Comparison of ENCODE assay signal across 12 mouse cellular contexts in genomic region chrX:157462716-157463115, GRCm38 (mm10). TPM values are rescaled to one million over a fixed set of nuclear protein-coding genes. Genes with fewer than 3 reads are reported as not detected.
DNase-seq lines count a peak whose midpoint lies in the region; ATAC-seq and TF ChIP-seq lines count a peak whose summit lies in the region.
"Had no signal": no experiment of that assay in that cellular context is flagged by ENCODE, and none has a peak within 500 bp of the region (broad histone marks: within the 10 kb centered on the region; RNA-seq: fewer than 3 reads in every experiment).

No protein-coding gene starts in this region.

- TF ChIP-seq CTCF in lung, embryonic 14.5 days (IDR thresholded peaks at IDR 0.05; ENCODE audit: low read depth): peak; percentile 43
- TF ChIP-seq CTCF in E14TG2a.4 (conservative IDR thresholded peaks at IDR 0.05; ENCODE audit: low read length): peak; percentile 20; the same call in 1 of the 2 replicates

- WGBS in lung, embryonic 14.5 days: 73% methylated on average over 3 of the region's 3 CpGs

- no peak overlapping the region for H3K9ac ChIP-seq in lung, embryonic 14.5 days
- H3K9ac ChIP-seq: embryonic facial prominence, embryonic 12.5 days had no signal

- intact Hi-C loops in gastrocnemius, postnatal 14 days (cut with DNase I; ENCODE audit: low total_unique reads): no loop called here

- H3K4me2 ChIP-seq in lung, embryonic 14.5 days: no peak overlapping the region
- H3K4me2 ChIP-seq: embryonic facial prominence, embryonic 12.5 days; heart, embryonic 11.5 days had no signal

- no peaks in the 10 kb centered on the region for H3K4me1 ChIP-seq in lung, embryonic 14.5 days (ENCODE audit: insufficient read depth)
- 0 out of 2 replicates have a peak, but pooled peaks cover 5% of the 10 kb centered on the region for H3K4me1 ChIP-seq in E14TG2a.4 (replicated peaks; ENCODE audit: low read depth, low read length)
- H3K4me1 ChIP-seq: embryonic facial prominence, embryonic 12.5 days had no signal

- H3K27ac ChIP-seq in lung, embryonic 14.5 days (ENCODE audit: low read depth): no peak overlapping the region
- H3K27ac ChIP-seq: embryonic facial prominence, embryonic 12.5 days had no signal

- no peaks in the 10 kb centered on the region for H3K9me3 ChIP-seq in lung, embryonic 14.5 days (ENCODE audit: low read depth, low read length)
- H3K9me3 ChIP-seq in E14TG2a.4 (ENCODE audit: low read length): no peaks in the 10 kb centered on the region
- H3K9me3 ChIP-seq: embryonic facial prominence, embryonic 12.5 days had no signal

- H3K27me3 ChIP-seq in lung, embryonic 14.5 days (ENCODE audit: insufficient read depth, low read length): no peaks in the 10 kb centered on the region
- no peaks in the 10 kb centered on the region for H3K27me3 ChIP-seq in E14TG2a.4 (ENCODE audit: insufficient read depth, low read length)
- H3K27me3 ChIP-seq: embryonic facial prominence, embryonic 12.5 days had no signal

- H3K36me3 ChIP-seq in lung, embryonic 14.5 days (ENCODE audit: insufficient read depth): peaks cover 9% of the 10 kb centered on the region; the same call in 1 of the 2 replicates
- H3K36me3 ChIP-seq in E14TG2a.4 (ENCODE audit: insufficient read depth, low read length): peaks cover 55% of the 10 kb centered on the region
- H3K36me3 ChIP-seq: embryonic facial prominence, embryonic 12.5 days had no signal

- H3K4me3 ChIP-seq in lung, embryonic 14.5 days (ENCODE audit: low read depth, low read length): no peak overlapping the region
- H3K4me3 ChIP-seq in E14TG2a.4 (replicated peaks; ENCODE audit: low read length): no peak overlapping the region
- H3K4me3 ChIP-seq: embryonic facial prominence, embryonic 12.5 days had no signal

- ATAC-seq in lung, embryonic 14.5 days (ENCODE audit: insufficient read depth): no peak
- peak; percentile 30; the same call in 1 of the 2 replicates for ATAC-seq in granulocyte monocyte progenitor cell, adult 5-6 weeks (replicated peaks; ENCODE audit: poor library complexity, severe bottlenecking)

- DNase-seq in gastrocnemius, adult 18-20 months (ENCODE audit: low spot score): peak; percentile 3
- no peak for DNase-seq in gastrocnemius, postnatal 14 days
- peak; percentile 58 for DNase-seq in lung, embryonic 14.5 days
- no peak for DNase-seq in lung, postnatal 4 days
- DNase-seq in testis, postnatal 10 days (ENCODE audit: low spot score): no peak
- no peak for DNase-seq in right cerebral cortex, adult 18-20 months

RNA-seq across cellular contexts. Expression of gene Sms, which starts 29.4 kb away (rescaled TPM):
- total RNA-seq in gastrocnemius, adult 18-20 months (2021): 10 to 100 TPM; 65.2 to 78.9 TPM
- 10 to 100 TPM; 32.8 to 40.5 TPM for total RNA-seq in gastrocnemius, postnatal 14 days (2021)
- polyA plus RNA-seq in lung, embryonic 14.5 days (2014; fragmentation: Nextera tagmentation; extraction: Ambion mirVana): 81.1 and 95.3 TPM in 2 replicates
- total RNA-seq in granulocyte monocyte progenitor cell, adult 5-6 weeks (2014; fragmentation: Nextera tagmentation): 53.8 and 60.7 TPM in 2 replicates
- 84.7 and 118 TPM in 2 replicates for total RNA-seq in granulocyte monocyte progenitor cell, adult 5-6 weeks (2017)

RNA-seq across cellular contexts. Expression of gene Phex, which starts 47.6 kb away (rescaled TPM):
- under 1 TPM; 0.16 to 0.45 TPM for total RNA-seq in gastrocnemius, adult 18-20 months (2021)
- under 1 TPM; 0.49 to 0.53 TPM for total RNA-seq in gastrocnemius, postnatal 14 days (2021)
- polyA plus RNA-seq in lung, embryonic 14.5 days (2014; fragmentation: Nextera tagmentation; extraction: Ambion mirVana): 2.2 and 2.6 TPM in 2 replicates
- total RNA-seq in granulocyte monocyte progenitor cell, adult 5-6 weeks (2014; fragmentation: Nextera tagmentation): 1.3 TPM in 1 of 2 replicates, not detected in the other
- total RNA-seq in granulocyte monocyte progenitor cell, adult 5-6 weeks (2017): 0.17 and 0.21 TPM in 2 replicates
- total RNA-seq: monocyte, adult 5-6 weeks had no signal
- polyA plus RNA-seq: small intestine, adult 2 months had no signal

Comparison
In these comparisons a context has a peak if more than half of its experiments do, and no peak if none do; other contexts are left out.
1. DNase-seq: peak in gastrocnemius, adult 18-20 months (single experiment) and lung, embryonic 14.5 days (single experiment); none in gastrocnemius, postnatal 14 days (single experiment), lung, postnatal 4 days (0 of 2), testis, postnatal 10 days (single experiment) and right cerebral cortex, adult 18-20 months (single experiment).